Mouse (Mus musculus) hindbrain, embryonic 11.5 days (tissue): ENCODE results near the gene Tmem140. TPM values are rescaled to one million over a fixed set of nuclear protein-coding genes. Genes with fewer than 3 reads are reported as not detected.

Experiments used
- ATAC-seq: fragments of 200-750 bp; cut with Nextera tagmentation; 2 replicates; pipeline ENCODE4 v1.8.0; 2017; ENCODE audit warnings: mild to moderate bottlenecking, moderate TSS enrichment, moderate library complexity; ENCODE audit not compliant: low FRiP score
- DNase-seq: peaks from one replicate; pipeline ENCODE4 v3.0.0-alpha.2; 2015; ENCODE audit warnings: low spot score
- H3K27ac ChIP-seq: fragments of 300-500 bp; sonication (generic); 2 replicates; pipeline ENCODE4 v1.5.1; 2014; ENCODE audit warnings: mild to moderate bottlenecking, low read depth, low read length
- H3K27me3 ChIP-seq: fragments of 300-500 bp; sonication (generic); 2 replicates; pipeline ENCODE4 v1.6.1; 2014; ENCODE audit warnings: mild to moderate bottlenecking, low read length, moderate library complexity, mixed read lengths; ENCODE audit not compliant: control insufficient read depth, insufficient read depth
- H3K36me3 ChIP-seq: fragments of 300-500 bp; sonication (generic); 2 replicates; pipeline ENCODE4 v1.6.1; 2014; ENCODE audit warnings: mild to moderate bottlenecking, low read length, moderate library complexity, mixed read lengths; ENCODE audit not compliant: control insufficient read depth, insufficient read depth
- H3K4me1 ChIP-seq: fragments of 300-500 bp; sonication (generic); replicated peaks from 2 replicates; pipeline ENCODE4 v1.6.1; 2014; ENCODE audit warnings: low read length, mixed read lengths; ENCODE audit not compliant: control insufficient read depth, insufficient read depth
- H3K4me2 ChIP-seq: fragments of 300-500 bp; sonication (generic); replicated peaks from 2 replicates; pipeline ENCODE4 v1.6.1; 2014; ENCODE audit warnings: mild to moderate bottlenecking, low read depth, low read length
- H3K4me3 ChIP-seq: fragments of 300-500 bp; sonication (generic); 2 replicates; pipeline ENCODE4 v1.5.1; 2014; ENCODE audit warnings: low read depth, low read length
- H3K9ac ChIP-seq: fragments of 300-500 bp; sonication (generic); 2 replicates; pipeline ENCODE4 v1.6.1; 2014; ENCODE audit warnings: low read depth, low read length
- H3K9me3 ChIP-seq: fragments of 300-500 bp; sonication (generic); 2 replicates; pipeline ENCODE4 v1.6.1; 2016; ENCODE audit warnings: low read length; ENCODE audit not compliant: control insufficient read depth
- WGBS: fragments of 180-500 bp; shearing (Covaris S2); extraction: QIAGEN DNeasy Blood & Tissue Kit; methylation state at CpG from one replicate; pipeline ENCODE4 v1.1.7; 2014; 5-methylcytosine and 5-hydroxymethylcytosine counted together
- polyA plus RNA-seq: library from polyadenylated mRNA; unstranded; fragments of >200 nt; fragmentation: Nextera tagmentation; extraction: Ambion mirVana; gene quantifications from 2 replicates; pipeline ENCODE4 v1.2.1, GENCODE M21; 2014

Gene Tmem140
- polyA plus RNA-seq, 1 experiment from 2014 or later: 1.1 TPM

GRCm38 (mm10) chr6:34902578-34902977, 39.6 kb downstream of the Tmem140 start:
- H3K4me1 ChIP-seq: no peaks in the 10 kb centered on the region
- H3K9ac ChIP-seq: no peak overlapping the region
- DNase-seq (no peak), ATAC-seq (no peak)
- no peak overlapping the region for H3K27ac ChIP-seq
- H3K27me3 ChIP-seq: no peaks in the 10 kb centered on the region
- WGBS: 89% methylated on average over 7 of the region's 7 CpGs
- H3K36me3 ChIP-seq: peaks cover 8% of the 10 kb centered on the region
- H3K4me2 ChIP-seq: no peak overlapping the region
- no peak overlapping the region for H3K4me3 ChIP-seq
- H3K9me3 ChIP-seq: no peaks in the 10 kb centered on the region

DNA sequence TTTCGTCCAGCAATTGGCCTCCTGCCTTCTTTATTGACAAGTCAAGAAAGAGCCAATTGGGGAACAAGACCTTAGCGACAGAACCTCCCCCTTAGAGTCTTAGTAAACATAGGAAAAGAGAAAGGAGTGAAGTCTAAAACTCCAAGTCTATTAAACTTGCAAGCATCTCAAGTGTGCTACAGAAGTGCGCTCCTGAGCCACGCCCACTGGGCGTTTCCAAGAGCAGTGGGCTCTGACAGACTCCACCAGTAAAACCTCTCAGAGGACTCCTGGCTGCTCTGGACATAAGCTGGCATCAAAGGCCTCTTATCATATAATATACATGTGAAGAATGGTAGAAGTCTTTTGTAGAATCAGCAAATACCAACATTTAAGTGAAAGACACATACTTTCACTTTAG, 40.5 kb downstream of the Tmem140 start:
- WGBS: 87% methylated on average over 5 of the region's 5 CpGs
- Histone ChIP-seq H3K27ac (no peak overlapping the region), H3K36me3 (peaks cover 8% of the 10 kb centered on the region), H3K4me1 (no peaks in the 10 kb centered on the region), H3K4me2 (no peak overlapping the region), H3K9me3 (no peaks in the 10 kb centered on the region), H3K9ac (no peak overlapping the region), H3K4me3 (no peak overlapping the region), H3K27me3 (no peaks in the 10 kb centered on the region)
- no peak for DNase-seq
- ATAC-seq: no peak

DNA sequence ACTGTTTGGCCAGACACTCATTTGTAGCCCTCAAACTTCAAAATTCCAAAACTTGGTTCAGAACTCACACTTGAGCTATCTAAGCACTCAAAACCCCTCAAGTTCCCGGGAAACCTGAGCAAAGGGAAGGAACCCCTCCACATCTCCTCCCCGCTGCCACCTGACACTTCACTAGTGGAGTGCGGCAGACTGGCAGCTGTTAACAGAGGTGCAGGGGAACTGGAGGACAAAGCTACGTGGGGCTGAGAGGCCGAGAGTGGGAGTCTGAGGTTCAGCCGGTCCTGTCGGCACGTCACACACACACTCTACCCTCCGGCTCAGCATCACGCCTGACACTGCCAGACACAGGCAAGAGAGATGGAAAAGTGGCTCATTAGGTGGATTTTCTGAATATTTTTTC, 40.9 kb downstream of the Tmem140 start:
- Histone ChIP-seq H3K27me3 (no peaks in the 10 kb centered on the region), H3K27ac (no peak overlapping the region), H3K36me3 (peaks cover 8% of the 10 kb centered on the region), H3K4me1 (no peaks in the 10 kb centered on the region), H3K4me3 (no peak overlapping the region), H3K4me2 (no peak overlapping the region), H3K9ac (no peak overlapping the region), H3K9me3 (no peaks in the 10 kb centered on the region)
- DNase-seq (no peak), ATAC-seq (no peak)
- 90% methylated on average over 10 of the region's 10 CpGs for WGBS

DNA sequence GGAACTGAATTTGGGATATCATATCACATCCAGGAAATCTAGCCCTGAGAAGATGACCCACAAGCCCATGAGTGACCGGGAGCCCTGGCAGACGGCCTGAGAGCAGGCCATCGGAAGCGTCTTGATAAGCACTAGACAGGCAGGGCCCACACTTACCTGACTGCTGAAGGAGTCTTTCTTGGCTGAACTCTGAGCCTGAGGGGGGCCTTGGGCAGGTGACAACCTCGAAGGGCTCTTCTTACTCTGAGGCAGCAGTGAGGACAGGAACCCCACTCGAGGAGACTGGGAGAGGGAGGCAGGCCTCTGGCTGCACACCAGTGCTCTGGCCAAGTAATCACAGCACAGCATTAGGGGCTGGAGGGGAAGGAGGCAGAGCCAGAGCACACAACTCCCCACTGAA, 41.4 kb downstream of the Tmem140 start:
- H3K9me3 ChIP-seq: no peaks in the 10 kb centered on the region
- H3K9ac ChIP-seq: no peak overlapping the region
- H3K27me3 ChIP-seq: no peaks in the 10 kb centered on the region
- ATAC-seq (no peak), DNase-seq (no peak)
- no peaks in the 10 kb centered on the region for H3K4me1 ChIP-seq
- no peak overlapping the region for H3K27ac ChIP-seq
- peaks cover 5% of the 10 kb centered on the region for H3K36me3 ChIP-seq
- no peak overlapping the region for H3K4me3 ChIP-seq
- 92% methylated on average over 6 of the region's 6 CpGs for WGBS
- no peak overlapping the region for H3K4me2 ChIP-seq

- peaks cover 4% of the 10 kb centered on the region; the same call in 1 of the 2 replicates for H3K36me3 ChIP-seq
- no peaks in the 10 kb centered on the region for H3K4me1 ChIP-seq
- no peaks in the 10 kb centered on the region for H3K27me3 ChIP-seq
- 73% methylated on average over 2 of the region's 2 CpGs for WGBS
- no peak overlapping the region for H3K27ac ChIP-seq
- no peak for DNase-seq
- no peak for ATAC-seq
- no peak overlapping the region for H3K4me2 ChIP-seq
- no peak overlapping the region for H3K9ac ChIP-seq
- no peaks in the 10 kb centered on the region for H3K9me3 ChIP-seq
- no peak overlapping the region for H3K4me3 ChIP-seq
These were observed 43.2 kb downstream of the Tmem140 start for GRCm38 (mm10) chr6:34906125-34906524.

GRCm38 (mm10) chr6:34906661-34907060, 43.7 kb downstream of the Tmem140 start:
- no peak for DNase-seq
- 93% methylated on average over 4 of the region's 4 CpGs for WGBS
- peaks cover 4% of the 10 kb centered on the region; the same call in 1 of the 2 replicates for H3K36me3 ChIP-seq

DNA sequence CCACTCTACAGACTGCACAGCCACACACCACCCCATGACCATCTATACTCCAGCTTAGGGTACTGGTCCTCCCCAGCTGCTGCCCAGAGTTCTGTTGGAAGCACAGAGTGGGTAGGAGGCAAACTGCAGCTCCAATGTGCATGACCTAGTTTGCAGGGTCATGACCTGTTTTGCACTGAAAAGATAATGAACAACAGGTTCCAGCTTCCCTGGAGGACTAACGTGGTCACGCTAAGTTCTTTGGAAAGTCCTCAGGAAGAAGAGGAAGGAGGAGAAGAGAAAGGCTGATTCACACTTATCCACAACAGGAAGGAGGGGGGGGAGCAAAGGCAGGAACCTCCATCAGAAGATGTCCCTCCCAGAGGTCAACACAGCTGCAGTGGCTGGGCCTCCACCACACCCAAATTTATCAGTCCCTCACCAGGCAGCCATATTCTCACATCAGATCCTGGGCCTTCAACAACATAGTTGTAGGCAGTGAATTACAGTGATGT, 44.2 kb downstream of the Tmem140 start:
- Histone ChIP-seq H3K4me1 (no peaks in the 10 kb centered on the region), H3K36me3 (0 out of 2 replicates have a peak, but pooled peaks cover 4% of the 10 kb centered on the region), H3K4me2 (no peak overlapping the region), H3K9ac (no peak overlapping the region), H3K4me3 (no peak overlapping the region), H3K27me3 (no peaks in the 10 kb centered on the region), H3K9me3 (no peaks in the 10 kb centered on the region), H3K27ac (no peak overlapping the region)
- WGBS: 61% methylated on average over 2 of the region's 2 CpGs
- DNase-seq: no peak
- ATAC-seq: no peak

More at GRCm38 (mm10) chr6:34906661-34907060, 43.7 kb downstream of the Tmem140 start:
- no peaks in the 10 kb centered on the region for H3K4me1 ChIP-seq
- no peak overlapping the region for H3K9ac ChIP-seq
- H3K27ac ChIP-seq: no peak overlapping the region
- H3K9me3 ChIP-seq: no peaks in the 10 kb centered on the region
- H3K27me3 ChIP-seq: no peaks in the 10 kb centered on the region
- H3K4me3 ChIP-seq: no peak overlapping the region
- H3K4me2 ChIP-seq: no peak overlapping the region
- no peak for ATAC-seq

DNA sequence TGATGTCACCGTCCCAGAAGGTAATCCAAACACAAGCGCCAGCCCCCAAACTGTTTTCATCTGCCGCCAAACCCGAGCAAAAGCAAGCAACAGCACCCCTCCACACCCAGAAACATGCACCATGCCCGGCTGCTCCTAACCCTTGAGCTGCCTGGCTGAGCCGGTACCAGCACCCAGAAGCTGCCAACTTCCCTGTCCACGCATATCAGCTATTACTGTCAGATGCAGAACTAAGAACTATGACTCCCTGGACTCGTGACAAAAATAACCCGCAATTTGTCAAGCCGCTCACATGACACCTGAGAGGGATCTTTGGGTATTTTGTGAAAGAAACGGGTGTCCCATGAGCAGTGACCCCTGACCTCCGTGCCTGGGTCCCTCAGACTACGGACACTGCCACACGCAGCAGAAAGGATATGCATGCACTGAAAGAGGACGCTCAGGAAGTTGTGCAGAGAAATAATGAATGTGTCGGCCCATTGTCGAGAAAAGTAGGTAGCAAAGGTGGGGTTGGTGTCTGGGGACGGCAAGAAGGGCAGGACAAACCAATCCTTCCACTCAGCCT, 44.8 kb downstream of the Tmem140 start:
- 0 out of 2 replicates have a peak, but pooled peaks cover 4% of the 10 kb centered on the region for H3K36me3 ChIP-seq

GRCm38 (mm10) chr6:34909631-34910345, 46.8 kb downstream of the Tmem140 start:
- Histone ChIP-seq H3K27ac (no peak overlapping the region), H3K4me3 (peak overlapping the region; percentile 68), H3K9me3 (no peaks in the 10 kb centered on the region)

More for the DNA sequence above, 44.8 kb downstream of the Tmem140 start:
- Histone ChIP-seq H3K4me1 (no peaks in the 10 kb centered on the region), H3K4me3 (no peak overlapping the region), H3K9me3 (no peaks in the 10 kb centered on the region), H3K9ac (no peak overlapping the region), H3K27me3 (no peaks in the 10 kb centered on the region), H3K4me2 (no peak overlapping the region), H3K27ac (no peak overlapping the region)
- 87% methylated on average over 18 of the region's 18 CpGs for WGBS
- DNase-seq (no peak), ATAC-seq (no peak)

More at GRCm38 (mm10) chr6:34909631-34910345, 46.8 kb downstream of the Tmem140 start:
- ATAC-seq (no peak), DNase-seq (no peak)
- Histone ChIP-seq H3K4me2 (peak overlapping the region; percentile 57), H3K9ac (peak overlapping the region; percentile 52), H3K27me3 (no peaks in the 10 kb centered on the region), H3K36me3 (no peaks in the 10 kb centered on the region), H3K4me1 (no peaks in the 10 kb centered on the region)
- WGBS: 49% methylated on average over 8 of the region's 8 CpGs
